Mouse (Mus musculus): Measurements from ENCODE around the gene Ppip5k1. TPM values are rescaled to one million over a fixed set of nuclear protein-coding genes. Genes with fewer than 3 reads are reported as not detected.
"Not testable (repeated sequence)": the region's sequence is repeated elsewhere in the genome, so short reads cannot be mapped to it uniquely, and the experiment has no call there.

The Ppip5k1 gene
- 22.6 and 23.2 TPM in 2 replicates for polyA plus RNA-seq (2015; fragmentation: Nextera tagmentation; extraction: Ambion mirVana)

- Histone ChIP-seq H3K9ac (ENCODE audit: low read depth, low read length) (peak within 1 kb of the TSS; percentile 92), H3K4me3 (ENCODE audit: low read length) (peak within 1 kb of the TSS; percentile 78), H3K4me1 (ENCODE audit: control insufficient read depth, insufficient read depth, low read depth, low read length) (peaks cover 17% of the 10 kb centered on the region), H3K4me2 (ENCODE audit: low read length) (peak within 1 kb of the TSS; percentile 85), H3K9me3 (ENCODE audit: control insufficient read depth, low read length) (no peaks in the 10 kb centered on the region), H3K36me3 (ENCODE audit: control insufficient read depth, insufficient read depth, low read length) (no peaks in the 10 kb centered on the region), H3K27me3 (replicated peaks; ENCODE audit: control insufficient read depth, insufficient read depth, low read length) (peaks cover 5% of the 10 kb centered on the region), H3K27ac (ENCODE audit: low read depth, low read length) (peak within 1 kb of the TSS; percentile 89)
- ATAC-seq = peak; percentile 96
- WGBS = under 1% methylated on average over 55 of the region's 58 CpGs
Measured at GRCm38 (mm10) chr2:121354820-121355592, at the start of gene Ppip5k1. Gene Ppip5k1, minus strand, starts transcription at chr2:121355396.

DNA sequence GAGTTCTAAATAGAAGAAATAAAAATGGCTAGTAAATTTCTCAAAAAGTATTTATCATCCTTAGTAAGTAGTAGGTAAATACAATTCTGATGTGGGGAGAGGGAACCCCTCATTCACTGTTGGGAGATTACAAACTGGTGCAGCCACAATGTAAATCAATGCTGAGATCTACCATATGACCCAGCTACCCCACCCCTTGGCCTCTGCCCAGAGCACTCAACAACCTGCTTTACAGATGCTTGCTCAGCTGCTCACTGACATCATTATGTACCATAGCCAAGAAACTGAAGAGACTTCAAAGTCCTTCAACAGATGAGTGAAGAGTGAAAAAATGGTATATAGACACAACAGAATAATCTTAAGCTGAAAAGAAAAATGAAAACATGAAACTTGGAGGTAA lies 48.1 kb upstream of the Ppip5k1 start:
- Histone ChIP-seq H3K4me3 (ENCODE audit: low read length) (no peak overlapping the region), H3K27ac (ENCODE audit: low read depth, low read length) (no peak overlapping the region), H3K27me3 (replicated peaks; ENCODE audit: control insufficient read depth, insufficient read depth, low read length) (no peaks in the 10 kb centered on the region), H3K36me3 (ENCODE audit: control insufficient read depth, insufficient read depth, low read length) (no peaks in the 10 kb centered on the region), H3K9me3 (ENCODE audit: control insufficient read depth, low read length) (no peaks in the 10 kb centered on the region), H3K4me2 (ENCODE audit: low read length) (no peak overlapping the region), H3K9ac (ENCODE audit: low read depth, low read length) (no peak overlapping the region), H3K4me1 (ENCODE audit: control insufficient read depth, insufficient read depth, low read depth, low read length) (no peaks in the 10 kb centered on the region)
- no peak for ATAC-seq

DNA sequence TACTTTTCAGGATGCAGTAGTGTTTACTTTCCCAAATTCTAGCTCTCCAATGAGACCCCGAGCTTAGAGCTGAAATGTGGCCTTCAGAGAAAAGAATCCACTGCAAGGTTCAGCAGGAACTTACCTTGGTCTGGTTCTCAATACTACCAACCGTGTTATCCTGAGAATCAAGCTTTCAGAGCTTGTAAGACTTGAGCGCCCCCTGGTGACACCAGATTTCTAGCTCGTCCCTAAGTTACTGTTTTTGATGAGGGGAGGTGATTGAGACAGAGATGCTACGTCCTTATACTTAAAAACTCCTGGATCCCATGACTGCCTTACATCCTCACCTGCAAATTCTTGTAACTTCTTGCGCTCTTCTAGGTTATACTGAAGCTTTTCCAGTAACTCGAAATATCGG lies 41.4 kb upstream of the Ppip5k1 start:
- Histone ChIP-seq H3K4me1 (ENCODE audit: control insufficient read depth, insufficient read depth, low read depth, low read length) (no peaks in the 10 kb centered on the region), H3K4me3 (ENCODE audit: low read length) (no peak overlapping the region), H3K27me3 (replicated peaks; ENCODE audit: control insufficient read depth, insufficient read depth, low read length) (no peaks in the 10 kb centered on the region), H3K36me3 (ENCODE audit: control insufficient read depth, insufficient read depth, low read length) (no peaks in the 10 kb centered on the region), H3K9ac (ENCODE audit: low read depth, low read length) (no peak overlapping the region), H3K27ac (ENCODE audit: low read depth, low read length) (no peak overlapping the region), H3K9me3 (ENCODE audit: control insufficient read depth, low read length) (no peaks in the 10 kb centered on the region), H3K4me2 (ENCODE audit: low read length) (no peak overlapping the region)
- ATAC-seq = no peak
- WGBS = 15% methylated on average over 8 of the region's 8 CpGs

DNA sequence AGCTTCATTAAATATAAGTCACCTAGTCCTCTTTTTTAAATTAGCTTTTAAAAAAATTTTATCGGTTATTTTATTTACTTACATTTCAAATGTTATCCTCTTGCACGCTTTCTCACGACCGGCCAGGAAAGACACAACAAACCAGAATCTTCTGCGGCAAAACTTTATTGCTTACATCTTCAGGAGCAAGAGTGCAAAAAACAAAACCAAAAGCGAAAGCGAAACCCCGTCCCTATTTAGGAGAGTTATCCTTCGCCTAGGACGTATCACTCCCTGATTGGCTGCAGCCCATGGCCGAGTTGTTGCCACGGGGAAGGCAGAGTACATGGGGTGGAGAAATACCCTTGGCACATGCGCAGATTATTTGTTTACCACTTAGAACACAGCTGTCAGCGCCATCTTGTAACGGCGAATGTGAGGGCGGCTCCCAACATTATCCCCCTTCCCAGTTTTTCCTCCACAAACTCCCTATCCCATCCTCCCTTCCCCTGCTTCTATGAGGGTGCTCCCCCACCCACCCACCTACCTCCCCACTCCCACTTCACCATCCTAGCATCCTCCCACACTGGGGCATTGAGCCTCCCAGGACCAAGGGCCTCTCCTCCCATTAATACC lies 31.9 kb upstream of the Ppip5k1 start, which contains the start of gene Strc:
Gene Strc, minus strand, starts transcription at position 208 of the 615 bp plus-strand sequence.
- 96% methylated on average over 14 of the region's 17 CpGs for WGBS
- H3K9ac ChIP-seq (ENCODE audit: low read depth, low read length); H3K4me1 ChIP-seq (ENCODE audit: control insufficient read depth, insufficient read depth, low read depth, low read length); H3K4me3 ChIP-seq (ENCODE audit: low read length); H3K27me3 ChIP-seq (replicated peaks; ENCODE audit: control insufficient read depth, insufficient read depth, low read length); H3K36me3 ChIP-seq (ENCODE audit: control insufficient read depth, insufficient read depth, low read length); ATAC-seq; H3K4me2 ChIP-seq (ENCODE audit: low read length); H3K27ac ChIP-seq (ENCODE audit: low read depth, low read length); H3K9me3 ChIP-seq (ENCODE audit: control insufficient read depth, low read length): not testable (repeated sequence)

- Histone ChIP-seq H3K4me2 (ENCODE audit: low read length) (no peak overlapping the region), H3K4me1 (ENCODE audit: control insufficient read depth, insufficient read depth, low read depth, low read length) (no peaks in the 10 kb centered on the region), H3K9me3 (ENCODE audit: control insufficient read depth, low read length) (no peaks in the 10 kb centered on the region), H3K4me3 (ENCODE audit: low read length) (no peak overlapping the region), H3K27ac (ENCODE audit: low read depth, low read length) (no peak overlapping the region), H3K36me3 (ENCODE audit: control insufficient read depth, insufficient read depth, low read length) (no peaks in the 10 kb centered on the region), H3K9ac (ENCODE audit: low read depth, low read length) (no peak overlapping the region), H3K27me3 (replicated peaks; ENCODE audit: control insufficient read depth, insufficient read depth, low read length) (no peaks in the 10 kb centered on the region)
- ATAC-seq = no peak
- 73% methylated on average over 2 of the region's 2 CpGs for WGBS
Measured at GRCm38 (mm10) chr2:121374766-121375165, 19.6 kb upstream of the Ppip5k1 start.

GRCm38 (mm10) chr2:121372266-121372665 lies 17.1 kb upstream of the Ppip5k1 start:
- no peaks in the 10 kb centered on the region for H3K9me3 ChIP-seq (ENCODE audit: control insufficient read depth, low read length)
- ATAC-seq = no peak
- WGBS = 83% methylated on average over 3 of the region's 3 CpGs
- H3K36me3 ChIP-seq (ENCODE audit: control insufficient read depth, insufficient read depth, low read length) = no peaks in the 10 kb centered on the region
- no peak overlapping the region for H3K27ac ChIP-seq (ENCODE audit: low read depth, low read length)
- H3K4me3 ChIP-seq (ENCODE audit: low read length) = no peak overlapping the region
- H3K4me1 ChIP-seq (ENCODE audit: control insufficient read depth, insufficient read depth, low read depth, low read length) = no peaks in the 10 kb centered on the region
- no peak overlapping the region for H3K4me2 ChIP-seq (ENCODE audit: low read length)
- H3K9ac ChIP-seq (ENCODE audit: low read depth, low read length) = no peak overlapping the region
- no peaks in the 10 kb centered on the region for H3K27me3 ChIP-seq (replicated peaks; ENCODE audit: control insufficient read depth, insufficient read depth, low read length)

- 85% methylated on average over 5 of the region's 5 CpGs for WGBS
Measured at GRCm38 (mm10) chr2:121370921-121371320, 15.7 kb upstream of the Ppip5k1 start.

GRCm38 (mm10) chr2:121368831-121369230 lies 13.6 kb upstream of the Ppip5k1 start:
- WGBS = 61% methylated on average over 2 of the region's 2 CpGs
- H3K4me2 ChIP-seq (ENCODE audit: low read length) = no peak overlapping the region
- no peak; the same call in 1 of the 2 replicates for ATAC-seq
- H3K9ac ChIP-seq (ENCODE audit: low read depth, low read length) = no peak overlapping the region
- no peaks in the 10 kb centered on the region for H3K27me3 ChIP-seq (replicated peaks; ENCODE audit: control insufficient read depth, insufficient read depth, low read length)
- H3K27ac ChIP-seq (ENCODE audit: low read depth, low read length) = no peak overlapping the region
- 0 out of 2 replicates have a peak, but pooled peaks cover 3% of the 10 kb centered on the region for H3K36me3 ChIP-seq (ENCODE audit: control insufficient read depth, insufficient read depth, low read length)
- no peaks in the 10 kb centered on the region for H3K4me1 ChIP-seq (ENCODE audit: control insufficient read depth, insufficient read depth, low read depth, low read length)
- H3K9me3 ChIP-seq (ENCODE audit: control insufficient read depth, low read length) = no peaks in the 10 kb centered on the region
- no peak overlapping the region for H3K4me3 ChIP-seq (ENCODE audit: low read length)

More at GRCm38 (mm10) chr2:121370921-121371320, 15.7 kb upstream of the Ppip5k1 start:
- no peak overlapping the region for H3K4me2 ChIP-seq (ENCODE audit: low read length)
- no peak overlapping the region for H3K9ac ChIP-seq (ENCODE audit: low read depth, low read length)
- no peaks in the 10 kb centered on the region for H3K36me3 ChIP-seq (ENCODE audit: control insufficient read depth, insufficient read depth, low read length)
- H3K4me1 ChIP-seq (ENCODE audit: control insufficient read depth, insufficient read depth, low read depth, low read length) = no peaks in the 10 kb centered on the region
- H3K27ac ChIP-seq (ENCODE audit: low read depth, low read length) = no peak overlapping the region
- no peaks in the 10 kb centered on the region for H3K27me3 ChIP-seq (replicated peaks; ENCODE audit: control insufficient read depth, insufficient read depth, low read length)
- H3K9me3 ChIP-seq (ENCODE audit: control insufficient read depth, low read length) = no peaks in the 10 kb centered on the region
- H3K4me3 ChIP-seq (ENCODE audit: low read length) = no peak overlapping the region
- ATAC-seq = no peak

DNA sequence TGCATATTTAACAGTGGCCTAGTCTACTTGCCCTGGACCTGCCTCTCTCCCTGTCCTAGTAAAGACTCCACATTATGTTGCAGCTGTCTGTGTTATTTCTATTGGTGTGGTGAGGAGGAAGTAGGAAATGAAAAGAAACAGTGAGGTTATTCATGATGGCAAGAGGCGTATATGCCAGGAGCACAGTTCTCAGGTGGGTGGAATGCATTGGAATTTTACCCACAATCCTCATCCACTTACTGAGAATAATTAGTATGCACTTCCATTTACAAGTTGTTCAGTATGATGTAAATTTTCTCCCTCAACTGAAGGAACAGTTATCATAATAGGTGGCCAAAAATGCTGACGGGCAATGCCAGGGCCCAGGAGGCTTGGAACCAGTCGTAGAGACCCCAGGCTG lies 8.5 kb upstream of the Ppip5k1 start:
- Histone ChIP-seq H3K36me3 (ENCODE audit: control insufficient read depth, insufficient read depth, low read length) (0 out of 2 replicates have a peak, but pooled peaks cover 3% of the 10 kb centered on the region), H3K9me3 (ENCODE audit: control insufficient read depth, low read length) (no peaks in the 10 kb centered on the region), H3K4me3 (ENCODE audit: low read length) (no peak overlapping the region), H3K27me3 (replicated peaks; ENCODE audit: control insufficient read depth, insufficient read depth, low read length) (no peaks in the 10 kb centered on the region), H3K9ac (ENCODE audit: low read depth, low read length) (no peak overlapping the region), H3K27ac (ENCODE audit: low read depth, low read length) (no peak overlapping the region), H3K4me1 (ENCODE audit: control insufficient read depth, insufficient read depth, low read depth, low read length) (peaks cover 4% of the 10 kb centered on the region; the same call in 1 of the 2 replicates), H3K4me2 (ENCODE audit: low read length) (no peak overlapping the region)
- no peak for ATAC-seq
- WGBS = 89% methylated on average over 3 of the region's 3 CpGs

Data from hindbrain, embryonic 16.5 days (tissue).